Mouse (Mus musculus): ENCODE results near the gene Sptlc3.

- TF ChIP-seq EP300 (IDR thresholded peaks at IDR 0.05; ENCODE audit: insufficient read depth, low read depth, low read length), result no peak
- TF ChIP-seq CTCF (IDR thresholded peaks at IDR 0.05), result no peak
Measured at GRCm38 (mm10) chr2:139608167-139608566, 114.5 kb downstream of the Sptlc3 start.

Measured in heart, adult 2 months (tissue).